Mouse (Mus musculus) neural tube, embryonic 10.5 days (tissue): ENCODE data around the gene Cdv3.

ENCODE experiments used
- DNase-seq: peaks from one replicate; pipeline ENCODE4 v3.0.0-alpha.2; 2017; ENCODE audit warnings: low spot score; ENCODE audit errors: extremely low spot score

Gene Cdv3

GRCm38 (mm10) chr9:103365290-103366247, at the start of gene Cdv3:
TSS of gene Cdv3 (minus strand) at chr9:103365840.
- peak; percentile 96 for DNase-seq

- no peak for DNase-seq
These were observed 47.8 kb upstream of the Cdv3 start for GRCm38 (mm10) chr9:103413457-103413856.

- DNase-seq, result no peak
These were observed 43.5 kb upstream of the Cdv3 start for GRCm38 (mm10) chr9:103409119-103409518.

- no peak for DNase-seq
These were observed 42.6 kb upstream of the Cdv3 start for GRCm38 (mm10) chr9:103408136-103408777.

- DNase-seq, result no peak
These were observed 37.8 kb upstream of the Cdv3 start for GRCm38 (mm10) chr9:103403331-103403973.

GRCm38 (mm10) chr9:103398509-103399157, 33.0 kb upstream of the Cdv3 start:
- DNase-seq, result no peak

- no peak for DNase-seq
These were observed 27.6 kb upstream of the Cdv3 start for GRCm38 (mm10) chr9:103393256-103393655.

GRCm38 (mm10) chr9:103391796-103392372, 26.2 kb upstream of the Cdv3 start:
- no peak for DNase-seq

GRCm38 (mm10) chr9:103389261-103389660, 23.6 kb upstream of the Cdv3 start:
- no peak for DNase-seq

- no peak for DNase-seq
These were observed 21.5 kb upstream of the Cdv3 start for GRCm38 (mm10) chr9:103387011-103387653.

- no peak for DNase-seq
These were observed 20.9 kb upstream of the Cdv3 start for GRCm38 (mm10) chr9:103386573-103386972.

- DNase-seq, result no peak
These were observed 20.0 kb upstream of the Cdv3 start for GRCm38 (mm10) chr9:103385600-103385999.

GRCm38 (mm10) chr9:103384141-103384796, 18.6 kb upstream of the Cdv3 start:
- DNase-seq, result no peak

GRCm38 (mm10) chr9:103383576-103383975, 17.9 kb upstream of the Cdv3 start:
- DNase-seq, result no peak

GRCm38 (mm10) chr9:103382989-103383388, 17.3 kb upstream of the Cdv3 start:
- DNase-seq, result no peak

GRCm38 (mm10) chr9:103380566-103380965, 14.9 kb upstream of the Cdv3 start:
- DNase-seq, result no peak

- DNase-seq, result no peak
These were observed 13.6 kb upstream of the Cdv3 start for GRCm38 (mm10) chr9:103379199-103379598.

GRCm38 (mm10) chr9:103378686-103379085, 13.0 kb upstream of the Cdv3 start:
- DNase-seq, result no peak

GRCm38 (mm10) chr9:103376346-103377320, 11.0 kb upstream of the Cdv3 start:
- DNase-seq, result no peak
